Mouse (Mus musculus): Measurements from ENCODE around the gene Dcdc2b. TPM values are rescaled to one million over a fixed set of nuclear protein-coding genes. Genes with fewer than 3 reads are reported as not detected.

Gene Dcdc2b
- polyA plus RNA-seq, 1 experiment from 2014 or later: 1.7 TPM

DNA sequence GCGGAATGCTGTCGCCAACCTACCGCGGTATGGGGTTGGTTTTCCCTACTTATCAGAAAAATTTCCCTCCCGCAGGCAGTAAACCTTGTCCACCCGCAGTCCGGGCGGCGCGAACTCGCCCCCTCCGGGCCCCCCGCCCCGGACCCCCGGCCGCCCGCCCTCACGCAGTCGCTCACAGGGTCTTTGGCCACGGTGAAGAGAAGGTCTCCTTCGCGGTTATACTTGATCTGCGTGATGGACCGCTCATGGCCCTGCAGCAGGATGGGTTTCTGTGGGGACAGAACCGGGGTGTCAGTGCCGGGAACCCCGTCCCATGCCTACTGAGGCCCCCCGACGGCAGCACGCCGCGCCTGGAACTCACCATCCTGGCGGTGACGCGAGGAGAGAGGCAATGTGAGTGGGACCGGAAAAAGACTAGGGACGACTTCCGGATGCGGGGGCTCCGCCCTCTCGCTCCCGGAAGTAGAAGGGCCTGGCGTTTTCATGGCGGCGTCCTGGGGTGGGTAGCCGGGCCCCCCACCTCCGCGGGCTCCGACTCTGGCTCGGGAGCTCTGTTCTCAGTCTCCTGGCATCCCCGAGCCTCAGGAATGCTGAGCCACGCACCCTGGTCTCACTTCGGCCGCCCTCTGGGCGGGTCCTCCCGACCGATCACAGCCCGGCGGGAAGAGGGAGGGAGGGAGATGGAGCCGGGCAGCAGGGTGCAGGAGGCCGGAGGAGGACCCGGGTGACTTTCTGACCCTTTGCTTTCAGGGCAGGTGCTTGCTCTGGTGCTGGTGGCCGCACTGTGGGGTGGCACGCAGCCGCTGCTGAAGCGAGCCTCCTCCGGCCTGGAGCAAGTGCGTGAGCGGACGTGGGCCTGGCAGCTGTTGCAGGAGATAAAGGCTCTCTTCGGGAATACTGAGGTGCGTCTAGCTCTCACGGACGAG, 13.6 kb downstream of the Dcdc2b start, which contains the start of the genes Eif3i and Tmem234:
Gene Eif3i, minus strand, starts transcription at position 416 of the 926 bp plus-strand sequence.
Gene Tmem234, plus strand, starts transcription at position 436 of the 926 bp plus-strand sequence.
- H3K4me1 ChIP-seq: peaks cover 28% of the 10 kb centered on the region
- peak within 1 kb of the TSS; percentile 93 for H3K9ac ChIP-seq
- H3K4me3 ChIP-seq (replicated peaks): peak within 1 kb of the TSS; percentile 97
- peak within 1 kb of the TSS; percentile 79 for H3K4me2 ChIP-seq
- ATAC-seq (ENCODE audit: insufficient read depth, low FRiP score, low read depth): peak; percentile 87
- no peaks in the 10 kb centered on the region for H3K9me3 ChIP-seq
- peaks cover 24% of the 10 kb centered on the region; the same call in 1 of the 2 replicates for H3K36me3 ChIP-seq
- H3K27ac ChIP-seq: peak within 1 kb of the TSS; percentile 76
- no peaks in the 10 kb centered on the region for H3K27me3 ChIP-seq (replicated peaks)
- WGBS: under 1% methylated on average over 72 of the region's 74 CpGs

DNA sequence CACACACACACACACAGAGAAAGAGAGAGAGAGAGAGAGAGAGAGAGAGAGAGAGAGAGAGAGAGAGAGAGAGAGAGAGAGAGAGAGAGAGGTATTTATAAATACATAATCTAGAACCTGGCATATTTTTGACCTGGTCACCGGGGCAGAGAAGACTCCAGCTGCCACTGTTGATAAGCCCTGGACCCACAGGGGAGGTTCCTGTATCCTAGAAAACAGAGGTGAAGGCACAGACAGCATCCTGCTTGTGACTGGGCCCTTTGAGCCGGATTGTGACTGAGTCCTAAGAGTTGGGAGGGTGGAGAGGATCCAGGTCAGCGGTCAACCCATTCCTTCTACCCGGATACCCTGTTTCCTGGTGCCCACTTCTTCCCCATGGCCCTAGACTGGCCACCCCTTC, 25.2 kb downstream of the Dcdc2b start:
- no peak overlapping the region for H3K4me2 ChIP-seq
- H3K4me3 ChIP-seq (replicated peaks): no peak overlapping the region
- H3K9me3 ChIP-seq: no peaks in the 10 kb centered on the region
- no peak overlapping the region for H3K27ac ChIP-seq
- 0 out of 2 replicates have a peak, but pooled peaks have one; percentile 49 for ATAC-seq (ENCODE audit: insufficient read depth, low FRiP score, low read depth)
- no peaks in the 10 kb centered on the region for H3K27me3 ChIP-seq (replicated peaks)
- H3K4me1 ChIP-seq: peaks cover 9% of the 10 kb centered on the region
- H3K36me3 ChIP-seq: peaks cover 30% of the 10 kb centered on the region
- H3K9ac ChIP-seq: no peak overlapping the region
- WGBS: 83% methylated on average over 4 of the region's 4 CpGs

DNA sequence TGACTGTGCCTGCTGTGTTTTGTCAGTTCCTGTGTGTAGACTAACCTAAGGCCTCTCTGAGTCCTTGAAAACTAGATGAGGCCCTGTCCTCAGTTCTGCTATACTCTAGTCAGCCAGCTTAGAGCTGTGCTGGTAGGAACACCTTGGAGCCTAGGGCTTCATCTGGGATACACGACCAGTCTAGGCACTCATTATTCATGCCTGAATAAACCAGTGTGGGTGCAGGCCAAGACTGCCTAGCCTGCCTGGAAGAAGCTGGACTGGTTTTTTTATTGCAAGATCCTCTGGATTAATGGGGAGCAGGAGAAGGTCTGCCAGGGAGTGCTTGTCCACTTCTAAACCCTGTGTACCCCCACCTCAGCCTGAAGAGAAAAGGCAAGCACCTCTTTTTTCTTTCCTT, 27.1 kb downstream of the Dcdc2b start:
- Histone ChIP-seq H3K36me3 (peaks cover 13% of the 10 kb centered on the region), H3K27me3 (replicated peaks) (no peaks in the 10 kb centered on the region), H3K27ac (no peak overlapping the region), H3K4me1 (peaks cover 9% of the 10 kb centered on the region), H3K4me3 (replicated peaks) (no peak overlapping the region), H3K9me3 (no peaks in the 10 kb centered on the region), H3K9ac (no peak overlapping the region), H3K4me2 (no peak overlapping the region)
- 44% methylated on average over 1 of the region's 1 CpGs for WGBS
- no peak for ATAC-seq (ENCODE audit: insufficient read depth, low FRiP score, low read depth)

DNA sequence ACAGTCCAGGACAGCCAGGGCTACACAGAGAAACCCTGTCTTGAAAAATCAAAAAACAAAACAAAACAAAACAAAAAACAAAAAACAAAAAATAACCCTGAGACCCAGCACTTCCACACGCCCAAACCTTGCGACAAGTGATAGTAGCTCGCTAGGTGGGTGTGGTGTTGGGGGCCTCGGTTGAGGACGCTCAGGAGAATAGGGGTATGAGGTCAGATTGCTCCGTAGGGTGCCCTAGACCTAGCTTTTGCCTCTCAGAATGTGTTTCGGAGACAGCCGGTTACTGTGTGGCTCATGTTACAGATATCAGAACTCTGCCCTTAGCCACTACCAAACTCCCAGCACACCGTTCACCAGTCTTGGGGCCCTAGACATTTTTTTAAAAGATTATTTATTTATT, 28.3 kb downstream of the Dcdc2b start:
- Histone ChIP-seq H3K36me3 (peaks cover 2% of the 10 kb centered on the region; the same call in 1 of the 2 replicates), H3K9ac (no peak overlapping the region), H3K27me3 (replicated peaks) (no peaks in the 10 kb centered on the region), H3K9me3 (no peaks in the 10 kb centered on the region), H3K4me2 (peak overlapping the region; percentile 75), H3K27ac (no peak overlapping the region), H3K4me1 (peaks cover 9% of the 10 kb centered on the region), H3K4me3 (replicated peaks) (peak overlapping the region; percentile 51; the same call in 1 of the 2 replicates)
- WGBS: 73% methylated on average over 9 of the region's 9 CpGs
- 0 out of 2 replicates have a peak, but pooled peaks have one; percentile 30 for ATAC-seq (ENCODE audit: insufficient read depth, low FRiP score, low read depth)

DNA sequence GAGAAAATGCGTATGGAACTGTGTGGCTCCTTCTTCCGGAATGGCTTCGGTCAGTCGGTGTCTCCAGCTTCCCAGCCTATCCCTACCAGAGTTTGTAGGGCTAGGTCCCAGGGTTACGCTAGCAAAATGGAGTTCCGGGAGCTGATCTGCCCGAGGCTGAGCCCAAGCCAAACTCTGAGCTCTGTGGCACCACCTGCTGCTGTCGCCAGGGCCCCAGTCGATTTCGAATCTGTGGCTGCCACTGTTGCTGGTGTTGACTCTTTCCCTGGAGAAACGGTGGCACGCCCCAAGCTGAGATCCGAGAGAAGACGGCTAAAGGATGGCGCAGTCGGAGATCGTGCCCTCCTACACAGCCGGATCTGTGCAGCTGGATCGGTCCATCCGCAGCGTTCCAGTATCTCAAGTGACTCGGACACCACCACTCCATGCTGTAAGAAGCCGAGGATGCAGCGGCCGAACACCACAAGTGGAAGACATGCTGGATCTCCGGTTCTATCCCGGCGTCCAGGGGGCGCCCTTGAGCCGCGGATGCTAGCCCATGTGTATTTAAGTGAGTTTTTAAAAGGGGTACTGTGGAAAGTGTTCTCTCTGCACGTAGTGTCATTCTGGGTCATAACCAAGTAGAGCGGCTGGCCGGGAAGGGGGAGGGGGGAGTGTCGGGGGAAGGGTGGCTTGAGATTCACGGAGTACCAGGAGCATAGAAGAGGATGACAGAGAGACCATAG, 29.0 kb downstream of the Dcdc2b start:
- Histone ChIP-seq H3K36me3 (no peaks in the 10 kb centered on the region), H3K4me3 (replicated peaks) (peak overlapping the region; percentile 51), H3K4me2 (peak overlapping the region; percentile 75), H3K27ac (peak overlapping the region; percentile 81), H3K27me3 (replicated peaks) (no peaks in the 10 kb centered on the region), H3K9ac (peak overlapping the region; percentile 48; the same call in 1 of the 2 replicates), H3K4me1 (peaks cover 9% of the 10 kb centered on the region), H3K9me3 (no peaks in the 10 kb centered on the region)
- ATAC-seq (ENCODE audit: insufficient read depth, low FRiP score, low read depth): peak; percentile 71
- 1% methylated on average over 36 of the region's 36 CpGs for WGBS

DNA sequence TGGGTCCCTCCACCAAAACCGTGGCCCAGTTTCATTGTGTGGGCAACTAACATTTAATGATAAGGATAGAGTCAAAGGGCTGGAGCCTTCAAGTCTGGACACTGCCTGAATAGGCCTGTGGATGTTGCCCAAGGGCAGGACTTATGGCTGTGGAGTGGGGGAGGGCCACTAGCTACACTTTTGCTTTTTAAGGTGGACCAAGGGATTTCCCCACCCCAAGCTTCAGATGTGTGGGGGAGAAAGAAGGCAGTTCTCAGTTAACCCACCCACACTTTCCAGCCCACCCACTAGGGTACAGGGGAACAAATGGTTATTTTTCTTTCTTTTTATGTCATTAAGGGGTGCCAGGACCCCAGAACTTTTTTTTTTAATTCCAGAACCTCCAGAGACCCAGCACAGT, 29.7 kb downstream of the Dcdc2b start:
- no peaks in the 10 kb centered on the region for H3K27me3 ChIP-seq (replicated peaks)
- H3K27ac ChIP-seq: peak overlapping the region; percentile 81; the same call in 1 of the 2 replicates
- H3K4me2 ChIP-seq: peak overlapping the region; percentile 75
- H3K36me3 ChIP-seq: no peaks in the 10 kb centered on the region
- 54% methylated on average over 1 of the region's 1 CpGs for WGBS
- H3K4me1 ChIP-seq: peaks cover 9% of the 10 kb centered on the region
- ATAC-seq (ENCODE audit: insufficient read depth, low FRiP score, low read depth): no peak
- peak overlapping the region; percentile 51 for H3K4me3 ChIP-seq (replicated peaks)
- no peak overlapping the region for H3K9ac ChIP-seq
- no peaks in the 10 kb centered on the region for H3K9me3 ChIP-seq

- no peaks in the 10 kb centered on the region for H3K9me3 ChIP-seq
- H3K4me1 ChIP-seq: peaks cover 9% of the 10 kb centered on the region
- no peak overlapping the region for H3K4me2 ChIP-seq
- H3K9ac ChIP-seq: no peak overlapping the region
- no peaks in the 10 kb centered on the region for H3K36me3 ChIP-seq
- ATAC-seq (ENCODE audit: insufficient read depth, low FRiP score, low read depth): no peak
- no peak overlapping the region for H3K27ac ChIP-seq
- 92% methylated on average over 1 of the region's 1 CpGs for WGBS
- no peaks in the 10 kb centered on the region for H3K27me3 ChIP-seq (replicated peaks)
- no peak overlapping the region for H3K4me3 ChIP-seq (replicated peaks)
Measured at GRCm38 (mm10) chr4:129582251-129582650, 31.8 kb downstream of the Dcdc2b start.

GRCm38 (mm10) chr4:129580347-129580746, 33.7 kb downstream of the Dcdc2b start:
- no peak overlapping the region for H3K4me3 ChIP-seq (replicated peaks)
- no peak for ATAC-seq (ENCODE audit: insufficient read depth, low FRiP score, low read depth)
- H3K4me2 ChIP-seq: no peak overlapping the region
- peaks cover 9% of the 10 kb centered on the region for H3K4me1 ChIP-seq
- no peak overlapping the region for H3K27ac ChIP-seq
- no peaks in the 10 kb centered on the region for H3K27me3 ChIP-seq (replicated peaks)
- WGBS: 50% methylated on average over 7 of the region's 7 CpGs
- H3K9me3 ChIP-seq: no peaks in the 10 kb centered on the region
- no peak overlapping the region for H3K9ac ChIP-seq
- no peaks in the 10 kb centered on the region for H3K36me3 ChIP-seq

DNA sequence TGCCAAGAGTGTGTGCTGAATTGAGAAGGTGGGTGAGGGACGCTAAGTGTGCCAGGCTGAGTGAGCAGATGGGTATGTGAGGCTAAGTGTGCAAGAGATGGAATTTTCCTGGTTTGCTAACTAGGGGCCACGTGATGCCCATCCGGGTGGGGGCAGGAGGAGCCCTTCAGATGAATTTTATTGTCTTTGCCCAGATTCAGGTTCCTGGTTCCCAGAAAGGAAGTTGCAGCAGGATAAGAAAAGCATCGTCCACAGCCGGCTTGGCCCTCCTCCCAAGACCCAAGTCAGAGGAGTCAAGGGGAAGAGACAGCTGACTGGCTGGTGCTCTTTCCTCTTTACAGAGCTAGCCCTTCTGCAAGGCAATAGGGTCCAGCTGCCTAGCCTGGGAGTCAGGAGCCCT, 35.6 kb downstream of the Dcdc2b start, which contains the start of gene Fam167b:
Gene Fam167b, minus strand, starts transcription at position 84 of the 400 bp plus-strand sequence.
- Histone ChIP-seq H3K27me3 (replicated peaks) (no peaks in the 10 kb centered on the region), H3K9me3 (no peaks in the 10 kb centered on the region), H3K4me1 (no peaks in the 10 kb centered on the region), H3K4me2 (no peak within 1 kb of the TSS), H3K9ac (no peak within 1 kb of the TSS), H3K4me3 (replicated peaks) (no peak within 1 kb of the TSS), H3K27ac (no peak within 1 kb of the TSS), H3K36me3 (no peaks in the 10 kb centered on the region)
- 72% methylated on average over 5 of the region's 5 CpGs for WGBS
- ATAC-seq (ENCODE audit: insufficient read depth, low FRiP score, low read depth): no peak

- ATAC-seq (ENCODE audit: insufficient read depth, low FRiP score, low read depth): no peak
- Histone ChIP-seq H3K9ac (no peak overlapping the region), H3K27ac (no peak overlapping the region), H3K4me3 (replicated peaks) (no peak overlapping the region), H3K27me3 (replicated peaks) (no peaks in the 10 kb centered on the region), H3K9me3 (no peaks in the 10 kb centered on the region), H3K4me1 (no peaks in the 10 kb centered on the region), H3K4me2 (no peak overlapping the region), H3K36me3 (no peaks in the 10 kb centered on the region)
- WGBS: 75% methylated on average over 7 of the region's 7 CpGs
Measured at GRCm38 (mm10) chr4:129577688-129578087, 36.4 kb downstream of the Dcdc2b start.

DNA sequence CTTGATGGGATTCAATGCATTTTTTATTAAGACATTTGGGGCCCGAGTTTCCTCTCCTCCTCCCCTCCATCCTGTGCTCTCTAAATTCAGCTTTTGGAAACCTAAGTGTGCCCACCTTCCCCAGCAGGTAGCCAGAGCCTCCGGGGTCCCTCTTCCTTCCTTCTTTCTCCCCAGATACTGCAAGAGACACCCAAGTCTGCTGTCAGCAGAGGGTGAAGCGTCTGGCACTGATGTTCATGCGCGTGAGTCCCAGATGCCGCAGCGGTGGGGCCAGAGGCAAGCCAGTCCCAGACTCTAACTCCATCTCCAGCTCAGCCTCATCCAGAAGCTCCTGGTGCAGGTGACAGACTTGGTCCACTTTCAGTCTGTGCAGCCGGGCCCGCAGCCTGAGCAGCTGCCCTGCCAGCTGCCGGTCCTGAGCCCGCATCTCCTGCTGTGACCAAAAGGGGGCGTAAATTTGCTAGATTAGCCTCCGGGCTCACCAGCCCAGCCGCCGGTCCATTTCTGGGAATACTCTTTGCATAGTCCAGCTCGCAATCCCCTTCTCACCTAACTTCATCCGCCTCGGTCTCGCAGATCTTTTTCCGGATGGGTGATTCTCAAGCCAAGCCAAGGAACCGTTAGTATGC, 37.1 kb downstream of the Dcdc2b start:
- Histone ChIP-seq H3K27ac (no peak overlapping the region), H3K9ac (no peak overlapping the region), H3K9me3 (no peaks in the 10 kb centered on the region), H3K27me3 (replicated peaks) (no peaks in the 10 kb centered on the region), H3K4me1 (no peaks in the 10 kb centered on the region), H3K4me2 (no peak overlapping the region), H3K4me3 (replicated peaks) (no peak overlapping the region), H3K36me3 (no peaks in the 10 kb centered on the region)
- WGBS: 32% methylated on average over 21 of the region's 21 CpGs
- ATAC-seq (ENCODE audit: insufficient read depth, low FRiP score, low read depth): no peak

Data from stomach, embryonic 15.5 days (tissue).